Mouse (Mus musculus): ENCODE measurements around the gene Grtp1. TPM values are rescaled to one million over a fixed set of nuclear protein-coding genes. Genes with fewer than 3 reads are reported as not detected.
A peak's percentile ranks its signal among the peaks of the same experiment; 100 is the strongest.

The Grtp1 gene
- polyA plus RNA-seq, 1 experiment: 1.7 TPM

GRCm38 (mm10) chr8:13217986-13218385 is 17.6 kb upstream of the Grtp1 start:
- Histone ChIP-seq H3K36me3 (ENCODE audit: control insufficient read depth, insufficient read depth, low read length) (no peaks in the 10 kb centered on the region), H3K27ac (ENCODE audit: control insufficient read depth, insufficient read depth, low read length) (no peak overlapping the region), H3K4me1 (replicated peaks; ENCODE audit: control insufficient read depth, insufficient read depth, low read length) (peaks cover 13% of the 10 kb centered on the region), H3K4me3 (ENCODE audit: control insufficient read depth, insufficient read depth, low read length) (no peak overlapping the region), H3K27me3 (ENCODE audit: control insufficient read depth, insufficient read depth, low read length) (no peaks in the 10 kb centered on the region)
- no peak for TF ChIP-seq POLR2A (IDR thresholded peaks at IDR 0.05; ENCODE audit: control insufficient read depth, extremely low read depth, insufficient read depth, low read length, poor library complexity)
- no peak for TF ChIP-seq CTCF (IDR thresholded peaks at IDR 0.05; ENCODE audit: borderline replicate concordance, control insufficient read depth, extremely low read depth, insufficient read depth, low read length, poor library complexity)
- DNase-seq: no peak

DNA sequence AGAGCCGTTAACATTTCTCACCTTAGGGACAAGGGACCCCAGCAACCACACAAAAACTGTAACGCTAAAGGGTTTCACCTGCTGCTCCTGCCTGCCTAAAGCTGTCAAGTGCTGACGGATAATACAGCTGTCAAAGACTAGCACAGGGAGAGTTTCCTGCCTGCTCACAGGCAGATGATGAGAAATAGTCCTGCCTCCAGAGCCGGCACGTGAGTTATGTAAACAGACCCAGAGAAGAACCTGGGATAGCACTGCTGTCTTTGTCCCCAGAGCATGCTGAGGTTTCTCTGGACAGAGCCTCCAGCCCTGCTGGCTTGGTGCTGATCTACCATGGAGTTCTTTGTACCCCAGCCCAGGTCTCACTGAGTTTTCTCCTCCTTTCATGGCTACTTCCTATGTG is 16.7 kb upstream of the Grtp1 start:
- Histone ChIP-seq H3K27me3 (ENCODE audit: control insufficient read depth, insufficient read depth, low read length) (no peaks in the 10 kb centered on the region), H3K4me3 (ENCODE audit: control insufficient read depth, insufficient read depth, low read length) (no peak overlapping the region), H3K4me1 (replicated peaks; ENCODE audit: control insufficient read depth, insufficient read depth, low read length) (peaks cover 19% of the 10 kb centered on the region), H3K36me3 (ENCODE audit: control insufficient read depth, insufficient read depth, low read length) (no peaks in the 10 kb centered on the region), H3K27ac (ENCODE audit: control insufficient read depth, insufficient read depth, low read length) (no peak overlapping the region)
- TF ChIP-seq POLR2A (IDR thresholded peaks at IDR 0.05; ENCODE audit: control insufficient read depth, extremely low read depth, insufficient read depth, low read length, poor library complexity): no peak
- no peak for TF ChIP-seq CTCF (IDR thresholded peaks at IDR 0.05; ENCODE audit: borderline replicate concordance, control insufficient read depth, extremely low read depth, insufficient read depth, low read length, poor library complexity)
- DNase-seq: no peak
- 98% methylated on average over 5 of the region's 5 CpGs for WGBS

- Histone ChIP-seq H3K4me1 (replicated peaks; ENCODE audit: control insufficient read depth, insufficient read depth, low read length) (peaks cover 19% of the 10 kb centered on the region), H3K36me3 (ENCODE audit: control insufficient read depth, insufficient read depth, low read length) (no peaks in the 10 kb centered on the region), H3K27me3 (ENCODE audit: control insufficient read depth, insufficient read depth, low read length) (no peaks in the 10 kb centered on the region), H3K4me3 (ENCODE audit: control insufficient read depth, insufficient read depth, low read length) (no peak overlapping the region), H3K27ac (ENCODE audit: control insufficient read depth, insufficient read depth, low read length) (no peak overlapping the region)
- TF ChIP-seq POLR2A (IDR thresholded peaks at IDR 0.05; ENCODE audit: control insufficient read depth, extremely low read depth, insufficient read depth, low read length, poor library complexity) (no peak), CTCF (IDR thresholded peaks at IDR 0.05; ENCODE audit: borderline replicate concordance, control insufficient read depth, extremely low read depth, insufficient read depth, low read length, poor library complexity) (no peak)
- WGBS: 94% methylated on average over 8 of the region's 8 CpGs
- DNase-seq: no peak
These were observed 16.0 kb upstream of the Grtp1 start for GRCm38 (mm10) chr8:13216386-13216785.

GRCm38 (mm10) chr8:13213479-13214268 is 13.3 kb upstream of the Grtp1 start:
- WGBS: 1% methylated on average over 10 of the region's 10 CpGs
- DNase-seq: peak; percentile 90
- TF ChIP-seq POLR2A (IDR thresholded peaks at IDR 0.05; ENCODE audit: control insufficient read depth, extremely low read depth, insufficient read depth, low read length, poor library complexity) (no peak), CTCF (IDR thresholded peaks at IDR 0.05; ENCODE audit: borderline replicate concordance, control insufficient read depth, extremely low read depth, insufficient read depth, low read length, poor library complexity) (peak; percentile 91; the same call in 1 of the 2 replicates)
- H3K4me3 ChIP-seq (ENCODE audit: control insufficient read depth, insufficient read depth, low read length): peak overlapping the region; percentile 1; the same call in 1 of the 2 replicates
- H3K4me1 ChIP-seq (replicated peaks; ENCODE audit: control insufficient read depth, insufficient read depth, low read length): peaks cover 21% of the 10 kb centered on the region
- no peaks in the 10 kb centered on the region for H3K27me3 ChIP-seq (ENCODE audit: control insufficient read depth, insufficient read depth, low read length)
- no peaks in the 10 kb centered on the region for H3K36me3 ChIP-seq (ENCODE audit: control insufficient read depth, insufficient read depth, low read length)
- peak overlapping the region; percentile 87 for H3K27ac ChIP-seq (ENCODE audit: control insufficient read depth, insufficient read depth, low read length)

DNA sequence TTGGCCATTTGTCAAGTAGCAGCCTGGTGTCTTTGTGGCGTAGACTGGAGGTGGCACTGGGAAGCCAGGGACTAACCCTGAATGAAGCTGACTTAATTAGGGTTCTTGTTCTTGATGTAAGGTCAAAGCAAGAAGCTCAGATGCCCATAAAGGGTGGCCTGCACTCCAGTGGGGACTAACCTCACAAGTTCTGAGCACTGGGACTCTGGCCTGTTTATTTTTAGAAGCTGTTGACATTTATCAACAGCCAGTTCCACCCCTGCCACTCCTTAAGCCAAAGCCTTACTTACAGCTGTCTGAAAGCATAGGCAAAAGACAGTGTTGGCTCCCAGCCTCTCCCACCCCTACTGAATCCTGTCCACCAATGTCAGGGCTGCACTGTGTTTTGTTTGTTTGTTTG is 9.3 kb upstream of the Grtp1 start:
- no peak for DNase-seq
- WGBS: 87% methylated on average over 1 of the region's 1 CpGs
- Histone ChIP-seq H3K4me1 (replicated peaks; ENCODE audit: control insufficient read depth, insufficient read depth, low read length) (peaks cover 21% of the 10 kb centered on the region), H3K36me3 (ENCODE audit: control insufficient read depth, insufficient read depth, low read length) (no peaks in the 10 kb centered on the region), H3K4me3 (ENCODE audit: control insufficient read depth, insufficient read depth, low read length) (no peak overlapping the region), H3K27ac (ENCODE audit: control insufficient read depth, insufficient read depth, low read length) (no peak overlapping the region), H3K27me3 (ENCODE audit: control insufficient read depth, insufficient read depth, low read length) (no peaks in the 10 kb centered on the region)
- TF ChIP-seq POLR2A (IDR thresholded peaks at IDR 0.05; ENCODE audit: control insufficient read depth, extremely low read depth, insufficient read depth, low read length, poor library complexity): no peak
- TF ChIP-seq CTCF (IDR thresholded peaks at IDR 0.05; ENCODE audit: borderline replicate concordance, control insufficient read depth, extremely low read depth, insufficient read depth, low read length, poor library complexity): no peak

DNA sequence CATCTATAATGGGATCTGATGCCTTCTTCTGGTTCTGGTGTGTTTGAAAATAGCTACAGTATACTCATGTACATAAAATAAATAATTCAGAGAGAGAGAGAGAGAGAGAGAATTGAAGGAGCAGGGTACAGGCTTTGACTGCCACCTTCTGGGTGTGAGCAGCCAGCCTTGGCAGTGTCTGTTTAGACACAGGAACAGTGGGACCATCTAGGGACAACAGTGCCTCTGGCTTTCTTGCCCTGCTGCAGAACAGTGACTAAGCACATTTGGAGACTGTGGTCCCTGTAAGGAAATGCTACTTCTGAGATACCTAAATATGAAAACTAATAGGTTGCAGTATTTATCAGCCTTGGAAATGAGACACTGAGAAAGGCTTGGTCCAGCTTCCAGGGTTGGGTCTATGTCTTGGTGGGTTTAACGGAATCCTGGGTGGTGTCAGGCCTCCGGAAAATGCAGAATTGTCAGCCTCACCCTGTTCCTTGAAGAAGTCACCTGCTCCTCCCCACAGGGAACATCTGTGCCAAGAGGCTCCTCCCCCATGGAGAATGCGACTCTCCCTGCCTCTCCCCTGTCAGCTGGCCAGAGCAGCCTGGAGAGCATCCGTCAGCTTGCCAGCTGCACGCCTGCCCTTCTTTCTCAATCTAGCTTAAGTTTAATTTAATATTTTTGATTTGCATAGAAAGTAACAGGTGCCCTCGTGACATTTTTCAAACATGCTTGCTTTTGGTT is 8.4 kb upstream of the Grtp1 start:
- TF ChIP-seq CTCF (IDR thresholded peaks at IDR 0.05; ENCODE audit: borderline replicate concordance, control insufficient read depth, extremely low read depth, insufficient read depth, low read length, poor library complexity) (no peak), POLR2A (IDR thresholded peaks at IDR 0.05; ENCODE audit: control insufficient read depth, extremely low read depth, insufficient read depth, low read length, poor library complexity) (no peak)
- no peak for DNase-seq
- Histone ChIP-seq H3K36me3 (ENCODE audit: control insufficient read depth, insufficient read depth, low read length) (no peaks in the 10 kb centered on the region), H3K27ac (ENCODE audit: control insufficient read depth, insufficient read depth, low read length) (no peak overlapping the region), H3K4me3 (ENCODE audit: control insufficient read depth, insufficient read depth, low read length) (no peak overlapping the region), H3K4me1 (replicated peaks; ENCODE audit: control insufficient read depth, insufficient read depth, low read length) (peaks cover 15% of the 10 kb centered on the region), H3K27me3 (ENCODE audit: control insufficient read depth, insufficient read depth, low read length) (no peaks in the 10 kb centered on the region)
- WGBS: 22% methylated on average over 6 of the region's 6 CpGs
